Mouse (Mus musculus): Measurements from ENCODE around the gene Nipsnap3a. TPM values are rescaled to one million over a fixed set of nuclear protein-coding genes. Genes with fewer than 3 reads are reported as not detected.

Nipsnap3a gene
- not detected in 2 replicates for polyA plus RNA-seq (2015; fragmentation: Nextera tagmentation; extraction: Ambion mirVana)

DNA sequence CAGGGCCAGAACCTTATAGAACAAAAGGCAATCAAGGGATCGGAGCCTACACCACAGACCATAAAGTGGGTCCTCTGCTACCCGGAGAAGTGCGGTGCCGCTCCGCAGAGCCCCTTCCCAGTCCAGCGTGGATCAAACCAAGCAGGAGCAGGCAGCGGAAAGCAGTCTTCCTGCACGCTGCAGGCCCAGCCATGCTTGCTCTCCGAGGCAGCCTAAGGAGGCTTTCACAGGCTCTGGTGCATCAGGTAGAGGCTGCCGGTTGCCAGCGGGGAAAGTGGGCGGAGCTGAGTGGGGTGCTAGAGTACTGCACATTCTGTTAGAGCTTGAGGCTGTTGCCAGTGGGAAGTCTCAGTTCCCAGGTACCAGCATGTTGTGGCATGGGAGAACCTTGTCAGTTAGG is at the start of gene Nipsnap3a:
Nipsnap3a (plus strand) TSS at position 25 of the 400 bp plus-strand sequence.
- WGBS (ENCODE audit: insufficient replicate concordance) = 24% methylated on average over 12 of the region's 12 CpGs
- Histone ChIP-seq H3K36me3 (replicated peaks) (no peaks in the 10 kb centered on the region), H3K4me2 (no peak within 1 kb of the TSS), H3K9ac (no peak within 1 kb of the TSS), H3K4me3 (replicated peaks) (no peak within 1 kb of the TSS), H3K27ac (replicated peaks) (no peak within 1 kb of the TSS), H3K27me3 (no peaks in the 10 kb centered on the region), H3K9me3 (replicated peaks) (no peaks in the 10 kb centered on the region), H3K4me1 (replicated peaks) (no peaks in the 10 kb centered on the region)
- ATAC-seq (ENCODE audit: insufficient read depth) = no peak

DNA sequence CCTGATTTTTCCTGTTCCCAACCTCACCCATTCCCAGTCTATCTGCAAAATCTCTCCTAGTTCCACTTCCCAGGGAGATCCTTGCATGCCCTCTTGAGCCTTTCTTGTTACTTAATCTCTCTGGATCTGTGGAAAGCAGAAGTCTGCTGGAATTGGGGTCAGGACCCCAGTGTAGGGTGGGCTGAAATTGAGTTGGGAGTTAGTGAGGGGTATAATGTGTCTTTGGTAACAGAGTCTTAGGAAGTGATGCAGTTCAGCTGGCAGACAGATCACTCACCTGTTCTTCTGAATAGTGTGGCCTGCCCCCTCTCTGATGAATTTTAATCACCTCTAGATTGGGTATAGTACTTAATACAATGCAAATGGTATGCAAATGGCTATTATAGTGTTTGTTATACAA is 42.4 kb upstream of the Nipsnap3a start:
- Histone ChIP-seq H3K4me1 (replicated peaks) (no peaks in the 10 kb centered on the region), H3K4me3 (replicated peaks) (no peak overlapping the region), H3K9ac (no peak overlapping the region), H3K36me3 (replicated peaks) (no peaks in the 10 kb centered on the region), H3K27ac (replicated peaks) (no peak overlapping the region), H3K4me2 (no peak overlapping the region), H3K27me3 (no peaks in the 10 kb centered on the region), H3K9me3 (replicated peaks) (no peaks in the 10 kb centered on the region)
- no peak for ATAC-seq (ENCODE audit: insufficient read depth)

DNA sequence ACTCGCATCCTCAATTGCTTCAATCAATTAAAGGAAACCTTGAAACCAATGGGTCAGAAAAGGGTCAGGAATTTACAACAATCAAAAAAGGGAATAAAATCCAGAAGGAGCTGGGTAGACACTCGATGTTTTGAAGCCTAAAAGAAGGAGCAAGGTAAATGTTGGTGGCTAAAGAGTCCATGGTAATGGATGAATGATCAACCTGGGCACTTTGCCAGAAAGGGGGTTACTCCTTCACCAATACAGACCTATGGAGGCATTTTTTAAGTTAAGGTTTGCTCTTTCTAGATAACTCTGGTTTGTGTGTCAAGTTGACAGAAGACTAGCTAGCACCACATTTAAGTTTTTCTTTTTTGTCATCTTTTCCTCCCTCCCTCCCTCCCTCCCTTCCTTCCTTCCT is 40.1 kb upstream of the Nipsnap3a start:
- H3K36me3 ChIP-seq (replicated peaks) = no peaks in the 10 kb centered on the region
- H3K4me3 ChIP-seq (replicated peaks) = no peak overlapping the region
- H3K9ac ChIP-seq = no peak overlapping the region
- ATAC-seq (ENCODE audit: insufficient read depth) = no peak
- no peak overlapping the region for H3K4me2 ChIP-seq
- no peaks in the 10 kb centered on the region for H3K9me3 ChIP-seq (replicated peaks)
- 60% methylated on average over 2 of the region's 2 CpGs for WGBS (ENCODE audit: insufficient replicate concordance)
- no peaks in the 10 kb centered on the region for H3K4me1 ChIP-seq (replicated peaks)
- H3K27me3 ChIP-seq = no peaks in the 10 kb centered on the region
- no peak overlapping the region for H3K27ac ChIP-seq (replicated peaks)

DNA sequence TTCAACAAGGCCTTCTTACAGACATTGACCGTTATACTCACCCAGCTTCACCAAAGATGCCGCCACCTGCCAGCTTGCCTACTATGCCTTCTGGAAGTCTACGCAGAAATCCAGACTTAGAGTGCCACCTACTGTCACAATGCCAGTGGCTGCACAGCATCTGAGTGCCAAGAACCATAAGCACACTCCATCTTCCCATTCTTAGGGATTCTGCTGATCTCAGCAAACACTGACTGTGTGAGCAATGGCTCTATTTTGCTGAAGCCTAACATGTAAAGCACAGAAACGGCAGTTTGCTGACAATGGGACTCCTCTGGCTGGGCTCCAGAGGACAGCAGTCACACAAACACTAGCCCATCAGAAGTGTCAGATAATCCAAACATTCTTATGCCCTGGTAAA is 30.4 kb upstream of the Nipsnap3a start:
- Histone ChIP-seq H3K9ac (no peak overlapping the region), H3K4me3 (replicated peaks) (no peak overlapping the region), H3K4me2 (no peak overlapping the region), H3K36me3 (replicated peaks) (no peaks in the 10 kb centered on the region), H3K27ac (replicated peaks) (no peak overlapping the region), H3K4me1 (replicated peaks) (no peaks in the 10 kb centered on the region), H3K9me3 (replicated peaks) (no peaks in the 10 kb centered on the region), H3K27me3 (no peaks in the 10 kb centered on the region)
- no peak for ATAC-seq (ENCODE audit: insufficient read depth)
- 39% methylated on average over 4 of the region's 4 CpGs for WGBS (ENCODE audit: insufficient replicate concordance)

- Histone ChIP-seq H3K4me2 (no peak within 1 kb of the TSS), H3K4me3 (replicated peaks) (no peak within 1 kb of the TSS)
- no peak for ATAC-seq (ENCODE audit: insufficient read depth)
These were observed 24.8 kb upstream of the Nipsnap3a start, which contains the start of gene Olfr270 for GRCm38 (mm10) chr4:52964247-52964646. Gene Olfr270, plus strand, starts transcription at chr4:52964547.

DNA sequence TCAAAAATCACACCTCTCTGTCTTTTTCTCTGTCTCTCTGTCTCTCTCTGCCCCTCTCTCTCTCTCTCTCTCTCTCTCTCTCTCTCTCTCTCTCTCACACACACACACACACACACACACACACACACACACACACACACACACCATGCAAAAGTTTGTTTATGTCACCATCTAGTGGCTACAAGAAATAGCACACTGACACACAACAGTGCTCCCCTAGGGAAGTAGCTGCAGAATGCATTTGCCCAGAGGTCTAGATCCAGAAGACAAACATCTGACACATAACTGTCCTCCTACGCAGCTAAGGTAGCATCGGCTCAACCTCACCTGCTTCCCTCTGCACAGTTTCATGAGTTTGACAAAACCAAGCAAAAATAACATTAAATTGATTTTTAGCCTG is 3.9 kb upstream of the Nipsnap3a start:
- Histone ChIP-seq H3K4me3 (replicated peaks) (no peak overlapping the region), H3K4me1 (replicated peaks) (no peaks in the 10 kb centered on the region), H3K4me2 (no peak overlapping the region), H3K27ac (replicated peaks) (no peak overlapping the region), H3K9me3 (replicated peaks) (no peaks in the 10 kb centered on the region), H3K9ac (no peak overlapping the region), H3K27me3 (no peaks in the 10 kb centered on the region), H3K36me3 (replicated peaks) (no peaks in the 10 kb centered on the region)
- 47% methylated on average over 2 of the region's 2 CpGs for WGBS (ENCODE audit: insufficient replicate concordance)
- ATAC-seq (ENCODE audit: insufficient read depth) = no peak

More at GRCm38 (mm10) chr4:52964247-52964646, 24.8 kb upstream of the Nipsnap3a start, which contains the start of gene Olfr270:
- Histone ChIP-seq H3K9me3 (replicated peaks) (no peaks in the 10 kb centered on the region), H3K9ac (no peak within 1 kb of the TSS), H3K27ac (replicated peaks) (no peak within 1 kb of the TSS), H3K27me3 (no peaks in the 10 kb centered on the region), H3K36me3 (replicated peaks) (no peaks in the 10 kb centered on the region), H3K4me1 (replicated peaks) (no peaks in the 10 kb centered on the region)

- no peak overlapping the region for H3K4me3 ChIP-seq (replicated peaks)
- no peak for ATAC-seq (ENCODE audit: insufficient read depth)
- H3K27me3 ChIP-seq = no peaks in the 10 kb centered on the region
- no peak overlapping the region for H3K9ac ChIP-seq
- H3K9me3 ChIP-seq (replicated peaks) = no peaks in the 10 kb centered on the region
- no peak overlapping the region for H3K4me2 ChIP-seq
- WGBS (ENCODE audit: insufficient replicate concordance) = 61% methylated on average over 2 of the region's 2 CpGs
- no peak overlapping the region for H3K27ac ChIP-seq (replicated peaks)
- H3K36me3 ChIP-seq (replicated peaks) = no peaks in the 10 kb centered on the region
- H3K4me1 ChIP-seq (replicated peaks) = no peaks in the 10 kb centered on the region
These were observed 2.8 kb upstream of the Nipsnap3a start for GRCm38 (mm10) chr4:52986266-52986665.

GRCm38 (mm10) chr4:52999449-52999848 is 10.4 kb downstream of the Nipsnap3a start:
- no peaks in the 10 kb centered on the region for H3K36me3 ChIP-seq (replicated peaks)
- WGBS (ENCODE audit: insufficient replicate concordance) = 77% methylated on average over 6 of the region's 6 CpGs
- no peak overlapping the region for H3K4me2 ChIP-seq
- ATAC-seq (ENCODE audit: insufficient read depth) = no peak
- H3K4me1 ChIP-seq (replicated peaks) = no peaks in the 10 kb centered on the region
- H3K4me3 ChIP-seq (replicated peaks) = no peak overlapping the region
- H3K27ac ChIP-seq (replicated peaks) = no peak overlapping the region
- no peaks in the 10 kb centered on the region for H3K27me3 ChIP-seq
- H3K9me3 ChIP-seq (replicated peaks) = no peaks in the 10 kb centered on the region
- H3K9ac ChIP-seq = no peak overlapping the region

GRCm38 (mm10) chr4:53000154-53000553 is 11.1 kb downstream of the Nipsnap3a start:
- Histone ChIP-seq H3K27ac (replicated peaks) (no peak overlapping the region), H3K36me3 (replicated peaks) (no peaks in the 10 kb centered on the region), H3K27me3 (no peaks in the 10 kb centered on the region), H3K4me3 (replicated peaks) (no peak overlapping the region), H3K9ac (no peak overlapping the region), H3K4me2 (no peak overlapping the region), H3K4me1 (replicated peaks) (no peaks in the 10 kb centered on the region), H3K9me3 (replicated peaks) (no peaks in the 10 kb centered on the region)
- WGBS (ENCODE audit: insufficient replicate concordance) = 18% methylated on average over 8 of the region's 8 CpGs
- no peak for ATAC-seq (ENCODE audit: insufficient read depth)

DNA sequence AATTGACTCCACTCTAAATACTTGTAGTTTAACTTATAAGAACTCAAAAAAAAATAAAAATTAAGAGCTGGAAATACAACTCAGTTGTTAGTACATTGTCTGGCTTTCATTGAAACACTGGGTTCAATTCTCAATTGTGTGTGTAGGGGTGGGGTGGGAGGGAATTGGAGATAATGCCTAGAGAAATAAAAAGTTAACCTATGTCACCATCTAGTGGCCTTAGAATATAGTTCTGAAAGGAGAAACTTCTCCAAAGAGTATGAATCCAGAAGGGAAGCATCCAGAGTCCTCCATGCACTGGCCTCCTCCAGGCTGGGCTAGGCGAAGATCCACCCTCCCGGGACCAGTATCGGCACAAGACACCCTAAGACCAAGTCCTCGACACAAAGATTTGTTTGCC is 20.1 kb downstream of the Nipsnap3a start:
- Histone ChIP-seq H3K36me3 (replicated peaks) (no peaks in the 10 kb centered on the region), H3K9me3 (replicated peaks) (no peaks in the 10 kb centered on the region), H3K4me1 (replicated peaks) (peaks cover 13% of the 10 kb centered on the region), H3K27me3 (no peaks in the 10 kb centered on the region), H3K4me3 (replicated peaks) (no peak overlapping the region), H3K9ac (no peak overlapping the region), H3K4me2 (no peak overlapping the region), H3K27ac (replicated peaks) (no peak overlapping the region)
- WGBS (ENCODE audit: insufficient replicate concordance) = 61% methylated on average over 4 of the region's 4 CpGs
- no peak for ATAC-seq (ENCODE audit: insufficient read depth)

GRCm38 (mm10) chr4:53009871-53010270 is 20.8 kb downstream of the Nipsnap3a start:
- Histone ChIP-seq H3K4me3 (replicated peaks) (no peak overlapping the region), H3K27me3 (no peaks in the 10 kb centered on the region), H3K4me1 (replicated peaks) (peaks cover 13% of the 10 kb centered on the region), H3K27ac (replicated peaks) (no peak overlapping the region), H3K4me2 (no peak overlapping the region), H3K9me3 (replicated peaks) (no peaks in the 10 kb centered on the region), H3K36me3 (replicated peaks) (0 out of 2 replicates have a peak, but pooled peaks cover under 1% of the 10 kb centered on the region), H3K9ac (no peak overlapping the region)
- 70% methylated on average over 4 of the region's 4 CpGs for WGBS (ENCODE audit: insufficient replicate concordance)
- ATAC-seq (ENCODE audit: insufficient read depth) = no peak

GRCm38 (mm10) chr4:53011732-53012361 is 22.8 kb downstream of the Nipsnap3a start, which contains the start of gene Nipsnap3b:
Gene Nipsnap3b, plus strand, starts transcription at chr4:53011880.
- ATAC-seq (ENCODE audit: insufficient read depth) = peak; percentile 94
- Histone ChIP-seq H3K27ac (replicated peaks) (peak within 1 kb of the TSS; percentile 77), H3K9ac (peak within 1 kb of the TSS; percentile 73), H3K9me3 (replicated peaks) (peaks cover 3% of the 10 kb centered on the region; the same call in 1 of the 2 replicates), H3K27me3 (no peaks in the 10 kb centered on the region), H3K4me1 (replicated peaks) (peaks cover 13% of the 10 kb centered on the region), H3K4me3 (replicated peaks) (peak within 1 kb of the TSS; percentile 86), H3K36me3 (replicated peaks) (peaks cover 17% of the 10 kb centered on the region), H3K4me2 (peak within 1 kb of the TSS; percentile 78)
- under 1% methylated on average over 63 of the region's 63 CpGs for WGBS (ENCODE audit: insufficient replicate concordance)
